Mouse (Mus musculus): ENCODE results near the gene Tmem11.

DNA sequence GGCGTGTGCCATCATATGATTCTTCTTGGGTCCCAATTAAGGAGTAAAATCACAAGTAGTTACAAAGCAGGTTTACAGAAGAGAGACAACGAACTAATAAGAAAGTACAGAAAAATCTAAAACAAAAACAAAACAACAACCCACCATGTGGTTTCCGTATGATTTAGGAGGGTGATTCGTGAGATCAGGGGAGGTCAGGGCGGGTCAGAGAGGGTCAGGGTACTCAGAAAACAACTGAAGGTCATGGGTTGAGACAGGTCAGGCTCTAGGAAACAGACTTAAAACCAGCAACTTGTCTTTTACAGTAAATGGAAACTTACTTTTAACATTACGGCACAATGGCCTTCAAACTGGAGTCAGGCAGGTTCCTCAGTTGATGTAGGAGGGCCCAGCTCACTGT, 11.2 kb upstream of the Tmem11 start:
- TF ChIP-seq CTCF (IDR thresholded peaks at IDR 0.05; ENCODE audit: borderline replicate concordance, insufficient read depth, low read length): no peak
- TF ChIP-seq POLR2A (IDR thresholded peaks at IDR 0.05; ENCODE audit: low read depth, low read length): no peak

Measured in embryonic fibroblast, embryonic 13.5 days (primary cell).